Mouse (Mus musculus) midbrain, embryonic 13.5 days (tissue): Measurements from ENCODE around the gene 6430571L13Rik. TPM values are rescaled to one million over a fixed set of nuclear protein-coding genes. Genes with fewer than 3 reads are reported as not detected.

Experiments used
- ATAC-seq: fragments of 200-750 bp; cut with Nextera tagmentation; 2 replicates; pipeline ENCODE4 v1.8.0; 2017; ENCODE audit warnings: mild to moderate bottlenecking, moderate TSS enrichment, moderate library complexity
- H3K27ac ChIP-seq: fragments of 300-500 bp; sonication (generic); 2 replicates; pipeline ENCODE4 v1.5.1; 2015; ENCODE audit warnings: inconsistent platforms, mild to moderate bottlenecking, moderate library complexity
- H3K27me3 ChIP-seq: fragments of 300-500 bp; sonication (generic); 2 replicates; pipeline ENCODE4 v1.6.1; 2015; ENCODE audit warnings: mild to moderate bottlenecking, inconsistent platforms
- H3K36me3 ChIP-seq: fragments of 300-500 bp; sonication (generic); 2 replicates; pipeline ENCODE4 v1.6.1; 2015; ENCODE audit warnings: mild to moderate bottlenecking, inconsistent platforms
- H3K4me1 ChIP-seq: fragments of 300-500 bp; sonication (generic); replicated peaks from 2 replicates; pipeline ENCODE4 v1.6.1; 2015; ENCODE audit warnings: inconsistent platforms
- H3K4me2 ChIP-seq: fragments of 300-500 bp; sonication (generic); replicated peaks from 2 replicates; pipeline ENCODE4 v1.6.1; 2015; ENCODE audit warnings: moderate library complexity, mild to moderate bottlenecking, inconsistent platforms
- H3K4me3 ChIP-seq: fragments of 300-500 bp; sonication (generic); replicated peaks from 2 replicates; pipeline ENCODE4 v1.5.1; 2015; ENCODE audit warnings: mild to moderate bottlenecking, inconsistent platforms
- H3K9ac ChIP-seq: fragments of 300-500 bp; sonication (generic); replicated peaks from 2 replicates; pipeline ENCODE4 v1.6.1; 2015; ENCODE audit warnings: mild to moderate bottlenecking, inconsistent platforms
- H3K9me3 ChIP-seq: fragments of 300-500 bp; sonication (generic); 2 replicates; pipeline ENCODE4 v1.6.1; 2016; ENCODE audit warnings: mild to moderate bottlenecking, inconsistent platforms
- WGBS: fragments of 180-500 bp; shearing (Covaris S2); methylation state at CpG from one replicate; pipeline ENCODE4 v1.1.7; 2015; 5-methylcytosine and 5-hydroxymethylcytosine counted together
- polyA plus RNA-seq: library from polyadenylated mRNA; unstranded; fragments of >200 nt; fragmentation: Nextera tagmentation; extraction: Ambion mirVana; gene quantifications from 2 replicates; pipeline ENCODE4 v1.2.1, GENCODE M21; 2015

Gene 6430571L13Rik
- polyA plus RNA-seq, 1 experiment from 2014 or later: 6.4 TPM

GRCm38 (mm10) chr9:107372441-107372840 is 32.0 kb downstream of the 6430571L13Rik start:
- peaks cover 47% of the 10 kb centered on the region for H3K4me1 ChIP-seq
- no peak for ATAC-seq
- H3K4me2 ChIP-seq: no peak overlapping the region
- H3K27me3 ChIP-seq: peaks cover 18% of the 10 kb centered on the region
- H3K4me3 ChIP-seq: no peak overlapping the region
- H3K9me3 ChIP-seq: no peaks in the 10 kb centered on the region
- 67% methylated on average over 4 of the region's 4 CpGs for WGBS
- no peaks in the 10 kb centered on the region for H3K36me3 ChIP-seq
- H3K27ac ChIP-seq: no peak overlapping the region
- H3K9ac ChIP-seq: no peak overlapping the region

GRCm38 (mm10) chr9:107374623-107375022 is 34.2 kb downstream of the 6430571L13Rik start:
- H3K27me3 ChIP-seq: peaks cover 31% of the 10 kb centered on the region

GRCm38 (mm10) chr9:107375451-107375850 is 35.0 kb downstream of the 6430571L13Rik start:
- no peak overlapping the region for H3K4me2 ChIP-seq
- H3K27ac ChIP-seq: no peak overlapping the region
- no peak overlapping the region for H3K4me3 ChIP-seq
- no peak overlapping the region for H3K9ac ChIP-seq
- H3K36me3 ChIP-seq: no peaks in the 10 kb centered on the region
- no peaks in the 10 kb centered on the region for H3K9me3 ChIP-seq
- 13% methylated on average over 5 of the region's 5 CpGs for WGBS
- peaks cover 40% of the 10 kb centered on the region for H3K27me3 ChIP-seq
- peaks cover 42% of the 10 kb centered on the region for H3K4me1 ChIP-seq
- no peak for ATAC-seq

More at GRCm38 (mm10) chr9:107374623-107375022, 34.2 kb downstream of the 6430571L13Rik start:
- 6% methylated on average over 8 of the region's 8 CpGs for WGBS
- Histone ChIP-seq H3K4me1 (peaks cover 51% of the 10 kb centered on the region), H3K4me2 (no peak overlapping the region), H3K9me3 (no peaks in the 10 kb centered on the region), H3K9ac (no peak overlapping the region), H3K36me3 (no peaks in the 10 kb centered on the region), H3K4me3 (no peak overlapping the region), H3K27ac (no peak overlapping the region)
- no peak for ATAC-seq

GRCm38 (mm10) chr9:107377961-107378512 is 37.6 kb downstream of the 6430571L13Rik start:
- under 1% methylated on average over 35 of the region's 35 CpGs for WGBS
- peaks cover 36% of the 10 kb centered on the region for H3K4me1 ChIP-seq
- peak; percentile 85 for ATAC-seq
- no peaks in the 10 kb centered on the region for H3K36me3 ChIP-seq
- H3K9ac ChIP-seq: peak overlapping the region; percentile 50
- peak overlapping the region; percentile 55 for H3K4me2 ChIP-seq
- no peaks in the 10 kb centered on the region for H3K9me3 ChIP-seq
- H3K4me3 ChIP-seq: peak overlapping the region; percentile 40
- H3K27me3 ChIP-seq: peaks cover 65% of the 10 kb centered on the region
- peak overlapping the region; percentile 74 for H3K27ac ChIP-seq

GRCm38 (mm10) chr9:107381723-107382122 is 41.3 kb downstream of the 6430571L13Rik start:
- WGBS: 8% methylated on average over 8 of the region's 8 CpGs
- ATAC-seq: no peak

GRCm38 (mm10) chr9:107384396-107384795 is 44.0 kb downstream of the 6430571L13Rik start:
- H3K4me1 ChIP-seq: peaks cover 34% of the 10 kb centered on the region
- ATAC-seq: no peak
- H3K27me3 ChIP-seq: peaks cover 43% of the 10 kb centered on the region

More at GRCm38 (mm10) chr9:107381723-107382122, 41.3 kb downstream of the 6430571L13Rik start:
- H3K4me3 ChIP-seq: no peak overlapping the region
- H3K27me3 ChIP-seq: peaks cover 59% of the 10 kb centered on the region
- H3K9ac ChIP-seq: no peak overlapping the region
- peaks cover 44% of the 10 kb centered on the region for H3K4me1 ChIP-seq
- no peaks in the 10 kb centered on the region for H3K9me3 ChIP-seq
- H3K4me2 ChIP-seq: no peak overlapping the region
- H3K36me3 ChIP-seq: no peaks in the 10 kb centered on the region
- no peak overlapping the region for H3K27ac ChIP-seq

GRCm38 (mm10) chr9:107386722-107387121 is 46.3 kb downstream of the 6430571L13Rik start:
- H3K9ac ChIP-seq: no peak overlapping the region
- H3K27me3 ChIP-seq: peaks cover 20% of the 10 kb centered on the region
- no peak for ATAC-seq
- no peak overlapping the region for H3K4me2 ChIP-seq
- no peak overlapping the region for H3K4me3 ChIP-seq
- H3K27ac ChIP-seq: no peak overlapping the region
- peaks cover 40% of the 10 kb centered on the region for H3K4me1 ChIP-seq
- H3K36me3 ChIP-seq: no peaks in the 10 kb centered on the region
- 63% methylated on average over 3 of the region's 3 CpGs for WGBS
- no peaks in the 10 kb centered on the region for H3K9me3 ChIP-seq

More at GRCm38 (mm10) chr9:107384396-107384795, 44.0 kb downstream of the 6430571L13Rik start:
- no peaks in the 10 kb centered on the region for H3K36me3 ChIP-seq
- 0 out of 2 replicates have a peak overlapping the region, but pooled peaks have one; percentile 19 for H3K27ac ChIP-seq
- H3K9ac ChIP-seq: no peak overlapping the region
- H3K9me3 ChIP-seq: no peaks in the 10 kb centered on the region
- no peak overlapping the region for H3K4me2 ChIP-seq
- WGBS: 21% methylated on average over 3 of the region's 3 CpGs
- H3K4me3 ChIP-seq: no peak overlapping the region

GRCm38 (mm10) chr9:107387708-107388107 is 47.3 kb downstream of the 6430571L13Rik start:
- Histone ChIP-seq H3K9ac (no peak overlapping the region), H3K4me1 (peaks cover 33% of the 10 kb centered on the region), H3K4me3 (no peak overlapping the region), H3K4me2 (no peak overlapping the region), H3K27ac (no peak overlapping the region), H3K9me3 (no peaks in the 10 kb centered on the region), H3K27me3 (peaks cover 10% of the 10 kb centered on the region), H3K36me3 (no peaks in the 10 kb centered on the region)
- 89% methylated on average over 3 of the region's 3 CpGs for WGBS
- ATAC-seq: no peak

GRCm38 (mm10) chr9:107388263-107388662 is 47.9 kb downstream of the 6430571L13Rik start:
- no peak overlapping the region for H3K9ac ChIP-seq
- 55% methylated on average over 2 of the region's 2 CpGs for WGBS
- no peaks in the 10 kb centered on the region for H3K9me3 ChIP-seq
- peaks cover 33% of the 10 kb centered on the region for H3K4me1 ChIP-seq
- no peak overlapping the region for H3K27ac ChIP-seq
- no peak for ATAC-seq
- no peak overlapping the region for H3K4me3 ChIP-seq
- H3K36me3 ChIP-seq: no peaks in the 10 kb centered on the region
- H3K4me2 ChIP-seq: no peak overlapping the region
- peaks cover 5% of the 10 kb centered on the region; the same call in 1 of the 2 replicates for H3K27me3 ChIP-seq

GRCm38 (mm10) chr9:107396397-107396796 is 56.0 kb downstream of the 6430571L13Rik start:
- WGBS: 37% methylated on average over 4 of the region's 4 CpGs
- Histone ChIP-seq H3K9ac (no peak overlapping the region), H3K36me3 (no peaks in the 10 kb centered on the region), H3K27me3 (peaks cover 25% of the 10 kb centered on the region), H3K4me1 (peaks cover 20% of the 10 kb centered on the region), H3K4me3 (no peak overlapping the region), H3K27ac (no peak overlapping the region), H3K4me2 (no peak overlapping the region), H3K9me3 (no peaks in the 10 kb centered on the region)
- ATAC-seq: no peak

- Histone ChIP-seq H3K27ac (no peak overlapping the region), H3K4me1 (peaks cover 44% of the 10 kb centered on the region), H3K4me2 (peak overlapping the region; percentile 95), H3K9ac (no peak overlapping the region; the same call in 1 of the 2 replicates), H3K4me3 (peak overlapping the region; percentile 89; the same call in 1 of the 2 replicates), H3K27me3 (peaks cover 36% of the 10 kb centered on the region), H3K36me3 (no peaks in the 10 kb centered on the region), H3K9me3 (no peaks in the 10 kb centered on the region)
- WGBS: 24% methylated on average over 11 of the region's 11 CpGs
- no peak for ATAC-seq
These were observed 58.6 kb downstream of the 6430571L13Rik start for GRCm38 (mm10) chr9:107398968-107399367.

- H3K4me2 ChIP-seq: peak within 1 kb of the TSS; percentile 95
- peaks cover 49% of the 10 kb centered on the region for H3K4me1 ChIP-seq
- ATAC-seq: peak; percentile 83
- H3K36me3 ChIP-seq: no peaks in the 10 kb centered on the region
- 0% methylated on average over 42 of the region's 54 CpGs for WGBS
- H3K4me3 ChIP-seq: peak within 1 kb of the TSS; percentile 89
- no peaks in the 10 kb centered on the region for H3K9me3 ChIP-seq
- peak within 1 kb of the TSS; percentile 88 for H3K9ac ChIP-seq
- H3K27me3 ChIP-seq: peaks cover 36% of the 10 kb centered on the region
- peak within 1 kb of the TSS; percentile 80 for H3K27ac ChIP-seq
These were observed 59.1 kb downstream of the 6430571L13Rik start, which contains the start of gene Cacna2d2 for GRCm38 (mm10) chr9:107399491-107399971. Gene Cacna2d2, plus strand, starts transcription at chr9:107399612.
